27 mouse cellular contexts compared by ENCODE assay signal in the genomic region with DNA sequence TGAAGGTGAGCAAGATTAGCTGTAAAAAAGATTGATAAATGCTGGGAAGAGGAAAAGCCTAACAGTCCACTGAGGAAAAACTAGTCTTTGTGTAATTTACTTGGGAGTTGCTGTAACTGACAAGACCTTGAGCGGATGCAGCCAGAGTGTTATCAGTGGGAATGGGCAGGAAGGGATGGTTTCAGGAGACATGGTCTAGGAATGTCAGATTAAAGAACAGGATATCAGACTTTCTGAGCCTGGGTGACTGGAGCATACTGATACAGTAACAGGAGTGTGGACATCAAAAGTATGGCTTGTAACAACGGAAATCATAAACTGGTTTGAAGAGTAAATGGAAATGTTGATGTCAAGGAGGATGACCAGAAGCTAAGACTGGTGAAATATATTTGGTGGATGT.
"Had no signal": no experiment of that assay in that cellular context is flagged by ENCODE, and none has a peak within 500 bp of the region (broad histone marks: within the 10 kb centered on the region; RNA-seq: fewer than 3 reads in every experiment).

No protein-coding gene starts in this region.

- DNase-seq: gastrocnemius, adult 2 months; gastrocnemius, postnatal 10 days; gastrocnemius, postnatal 25 days; heart, adult 18-20 months; heart, postnatal 10 days; heart, postnatal 36 days; kidney, adult 18-20 months; kidney, adult 9 months; kidney, postnatal 14 days; kidney, postnatal 4 days; liver; liver, embryonic 13.5 days; liver, postnatal 0 days had no signal

- H3K4me3 ChIP-seq: gastrocnemius, adult 2 months; hindbrain, embryonic 10.5 days; hindbrain, embryonic 12.5 days; intestine, embryonic 15.5 days; layer of hippocampus, adult 2 months; left cerebral cortex, adult 2 months; limb, embryonic 10.5 days; limb, embryonic 12.5 days; liver, embryonic 13.5 days; liver, embryonic 15.5 days had no signal

- H3K27ac ChIP-seq: gastrocnemius, adult 2 months; hindbrain, embryonic 10.5 days; hindbrain, embryonic 12.5 days; hindbrain, embryonic 14.5 days; intestine, embryonic 15.5 days; layer of hippocampus, adult 2 months; left cerebral cortex, adult 2 months; limb, embryonic 10.5 days; limb, embryonic 12.5 days; liver, embryonic 13.5 days; liver, embryonic 15.5 days had no signal

- H3K27me3 ChIP-seq: hindbrain, embryonic 12.5 days; intestine, embryonic 15.5 days; limb, embryonic 12.5 days; liver, embryonic 13.5 days; liver, embryonic 15.5 days had no signal

- ATAC-seq: forebrain, embryonic 16.5 days; hindbrain, embryonic 16.5 days; inflammation-experienced regulatory T-cells, adult 6 months; intestine, embryonic 15.5 days; intestine, postnatal 0 days; liver, postnatal 0 days had no signal

- H3K4me1 ChIP-seq: hindbrain, embryonic 10.5 days; hindbrain, embryonic 12.5 days; intestine, embryonic 15.5 days; limb, embryonic 10.5 days; limb, embryonic 12.5 days; liver, embryonic 15.5 days had no signal

- H3K9me3 ChIP-seq: hindbrain, embryonic 10.5 days; hindbrain, embryonic 12.5 days; intestine, embryonic 15.5 days; limb, embryonic 10.5 days; limb, embryonic 12.5 days; liver, embryonic 13.5 days; liver, embryonic 15.5 days had no signal

- H3K4me2 ChIP-seq: hindbrain, embryonic 12.5 days; hindbrain, embryonic 14.5 days; intestine, embryonic 15.5 days; limb, embryonic 12.5 days; liver, embryonic 11.5 days; liver, embryonic 13.5 days; liver, embryonic 15.5 days had no signal

- H3K9ac ChIP-seq: hindbrain, embryonic 12.5 days; hindbrain, embryonic 14.5 days; intestine, embryonic 15.5 days; limb, embryonic 12.5 days; liver, embryonic 13.5 days; liver, embryonic 15.5 days; liver, postnatal 0 days had no signal

- H3K36me3 ChIP-seq: hindbrain, embryonic 10.5 days; hindbrain, embryonic 12.5 days; intestine, embryonic 15.5 days; limb, embryonic 10.5 days; limb, embryonic 12.5 days; liver, embryonic 13.5 days; liver, embryonic 15.5 days had no signal
